Mouse (Mus musculus) cerebellum, adult 9-10 months (tissue): ENCODE data around the gene Nod1.

Source experiments
- DNase-seq: peaks from one replicate; pipeline ENCODE4 v3.0.0; 2022

Nod1 gene

DNA sequence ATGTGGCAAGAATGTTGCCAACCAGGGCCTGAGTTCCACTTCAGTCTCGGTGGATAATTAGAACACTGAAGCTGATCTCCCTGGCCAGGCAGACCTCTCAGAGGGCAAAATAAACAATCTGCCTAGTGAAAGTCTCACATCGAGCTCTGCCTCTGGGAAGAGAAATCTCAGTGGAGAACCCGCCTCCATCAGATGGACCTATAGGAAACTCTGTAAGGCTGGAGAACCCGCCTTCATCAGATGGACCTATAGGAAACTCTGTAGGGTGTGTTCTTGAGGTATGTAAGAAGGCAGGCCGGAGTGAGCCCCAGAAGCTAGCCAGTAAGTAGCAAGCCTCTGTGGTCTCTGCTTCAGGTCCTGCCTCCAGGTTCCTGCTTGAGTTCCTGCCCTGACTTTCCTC lies 37.5 kb downstream of the Nod1 start:
- no peak for DNase-seq

DNA sequence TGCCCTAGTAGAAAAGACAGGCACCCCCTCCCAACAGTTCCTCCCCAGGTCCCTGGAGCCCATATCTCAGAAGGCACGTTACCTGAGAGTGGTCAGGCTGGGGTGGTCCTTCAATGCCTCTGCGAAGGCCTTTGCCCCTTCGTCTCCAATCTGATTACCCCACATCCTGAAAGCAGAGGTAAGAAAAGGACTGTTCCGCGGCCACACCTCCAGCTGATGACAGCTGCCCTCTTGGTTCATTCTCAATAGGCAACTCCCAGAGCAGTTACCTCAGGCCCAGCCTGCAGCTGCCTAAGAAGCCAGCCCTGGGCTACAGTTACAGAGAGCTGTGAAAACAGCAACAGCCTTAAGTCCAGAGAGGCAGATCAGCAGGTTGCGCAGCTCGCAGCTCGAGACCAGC lies 38.1 kb downstream of the Nod1 start:
- no peak for DNase-seq

DNA sequence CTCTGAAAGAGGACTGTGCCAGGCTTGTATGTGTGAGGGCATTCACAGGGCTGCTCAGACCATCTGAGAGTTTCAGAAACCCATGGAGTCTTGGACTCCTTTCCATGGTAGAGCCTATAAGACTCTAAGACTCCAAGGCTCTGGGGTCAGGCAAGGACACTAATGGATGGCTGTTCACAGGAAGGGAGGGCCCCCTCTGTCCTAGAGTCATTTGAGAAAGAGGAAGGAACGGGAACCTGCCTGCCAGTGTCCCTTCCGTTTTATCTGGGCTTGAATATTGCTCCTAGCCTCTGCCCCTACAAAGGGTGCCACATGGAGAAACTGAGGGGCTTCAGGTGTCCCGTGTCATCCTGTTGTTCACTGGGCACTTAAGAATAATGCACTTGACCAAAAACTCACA lies 38.5 kb downstream of the Nod1 start:
- DNase-seq, result no peak

DNA sequence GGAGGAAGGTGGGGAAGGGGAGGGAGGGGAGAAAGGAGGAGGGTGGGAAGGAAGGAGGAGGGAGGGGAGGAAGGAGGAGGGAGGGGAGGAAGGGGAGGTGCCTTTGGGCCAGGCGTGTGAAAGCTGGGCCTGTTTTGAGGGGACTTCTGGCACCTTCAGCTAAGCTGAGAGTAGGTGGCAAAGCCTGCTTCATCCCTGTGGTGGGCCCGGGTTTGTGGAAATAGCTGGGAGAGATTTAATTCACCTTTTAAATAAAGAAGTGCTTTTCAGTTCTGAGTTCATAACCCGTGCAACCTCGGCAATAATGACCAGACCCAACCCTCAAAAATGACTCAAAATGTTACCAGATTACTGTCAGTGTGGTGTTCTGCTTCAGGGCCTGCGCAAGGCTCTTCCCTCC lies 39.2 kb downstream of the Nod1 start:
- no peak for DNase-seq

DNA sequence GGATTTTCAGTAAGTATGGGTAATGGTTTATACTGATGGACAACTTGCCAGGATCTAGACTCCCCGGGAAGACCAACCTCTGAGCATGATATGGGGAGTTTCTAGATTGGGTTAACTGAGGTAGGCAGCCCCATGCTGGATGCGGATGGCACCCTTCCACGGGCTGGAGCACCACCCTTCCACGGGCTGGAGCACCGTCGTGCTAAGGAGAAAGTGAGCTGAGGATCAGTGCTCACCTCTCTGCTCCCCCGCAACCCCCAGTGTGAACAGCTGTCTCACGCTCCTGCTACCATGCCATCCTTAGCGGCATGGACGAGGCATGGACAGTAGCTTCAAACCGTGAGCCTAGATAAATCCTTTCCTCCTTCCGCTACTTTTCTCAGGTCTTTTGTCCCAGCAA lies 39.9 kb downstream of the Nod1 start:
- DNase-seq, result no peak

DNA sequence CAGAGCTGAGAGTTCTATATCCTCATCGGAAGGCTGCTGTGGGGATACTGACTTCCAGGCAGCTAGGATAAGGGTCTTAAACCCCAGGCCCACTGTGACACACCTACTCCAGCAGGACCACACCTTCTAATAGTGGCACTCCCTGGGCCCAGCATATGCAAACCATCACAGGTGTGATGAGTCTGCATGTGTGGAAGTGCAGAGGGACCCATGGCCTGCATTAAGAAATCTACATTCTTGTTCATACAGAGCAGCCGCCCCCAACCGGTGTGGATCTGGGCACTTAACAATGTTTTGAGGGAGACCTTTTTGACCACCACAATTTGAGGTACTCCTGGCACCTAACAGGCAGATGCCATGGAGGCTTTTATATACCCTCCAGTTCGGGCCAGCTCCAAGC lies 40.8 kb downstream of the Nod1 start:
- DNase-seq, result no peak

DNA sequence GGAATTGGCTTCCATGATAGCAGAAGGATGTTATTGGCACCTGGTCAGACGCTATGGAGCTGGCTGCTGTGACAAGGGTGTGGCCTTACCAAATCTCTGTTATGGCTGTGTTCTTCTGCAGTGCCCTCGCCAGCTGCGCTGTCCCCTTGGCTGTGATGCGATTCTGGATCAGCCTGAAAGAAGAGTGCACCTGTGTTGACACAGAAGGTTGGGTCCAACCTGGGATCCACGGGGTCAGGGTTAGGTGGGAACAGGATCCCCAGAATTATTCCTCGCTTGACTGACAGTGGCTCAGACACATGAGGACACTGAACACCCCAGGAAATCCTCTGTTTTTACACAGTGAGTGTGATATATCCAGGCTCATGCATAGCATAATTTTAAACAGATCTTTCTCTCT lies 44.5 kb downstream of the Nod1 start:
- DNase-seq, result no peak

DNA sequence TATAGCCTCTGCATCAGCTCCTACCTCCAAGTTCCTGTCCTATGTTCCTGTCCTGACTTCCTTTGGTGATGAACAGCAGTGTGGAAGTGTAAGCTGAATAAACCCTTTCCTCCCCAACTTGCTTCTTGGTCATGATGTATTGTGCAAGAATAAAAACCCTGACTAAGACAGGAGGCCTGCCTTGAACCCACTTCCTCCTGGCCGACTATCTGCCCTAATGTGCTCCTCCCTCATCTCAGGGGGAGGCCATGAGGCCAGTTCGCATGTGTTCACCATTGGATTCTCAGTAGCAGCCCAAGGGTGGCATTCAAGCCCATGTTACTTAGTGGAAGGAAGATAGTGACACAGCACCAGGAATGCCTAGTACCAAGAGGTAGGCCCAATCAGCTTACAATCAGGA lies 45.5 kb downstream of the Nod1 start:
- DNase-seq, result no peak

DNA sequence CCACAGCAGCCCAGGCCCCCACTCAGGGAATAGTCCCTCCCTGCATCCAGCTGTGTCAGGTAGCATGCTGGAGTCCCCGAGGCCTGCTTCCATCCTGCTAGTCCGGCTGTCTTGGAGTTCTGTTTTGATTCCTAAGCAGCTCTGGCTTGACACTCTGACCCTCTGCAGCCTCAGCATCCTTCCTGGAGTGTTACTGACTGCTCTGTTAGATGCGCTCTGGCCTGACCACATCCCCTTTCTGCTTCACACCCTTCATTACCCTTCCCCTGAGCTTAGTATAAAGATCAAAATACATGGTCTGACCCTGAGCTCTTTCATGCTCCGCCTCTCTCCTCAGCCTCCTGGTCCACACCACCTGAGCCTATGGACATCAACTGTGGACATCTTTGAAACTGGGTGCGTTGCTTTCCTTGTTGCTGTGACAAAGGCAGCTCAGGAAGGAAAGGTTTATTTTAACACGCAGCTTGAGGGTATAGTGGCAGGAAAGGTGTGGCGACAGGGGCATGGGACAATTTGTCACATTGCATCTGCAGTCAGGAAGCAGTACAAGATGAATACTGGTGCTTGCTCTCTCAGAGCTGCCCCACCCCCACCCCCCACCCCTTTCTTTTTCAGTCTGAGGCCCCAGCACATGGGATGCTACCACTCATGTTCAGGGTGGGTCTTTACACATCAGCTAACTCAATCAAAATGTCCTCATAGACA lies 46.5 kb downstream of the Nod1 start:
- no peak for DNase-seq

DNA sequence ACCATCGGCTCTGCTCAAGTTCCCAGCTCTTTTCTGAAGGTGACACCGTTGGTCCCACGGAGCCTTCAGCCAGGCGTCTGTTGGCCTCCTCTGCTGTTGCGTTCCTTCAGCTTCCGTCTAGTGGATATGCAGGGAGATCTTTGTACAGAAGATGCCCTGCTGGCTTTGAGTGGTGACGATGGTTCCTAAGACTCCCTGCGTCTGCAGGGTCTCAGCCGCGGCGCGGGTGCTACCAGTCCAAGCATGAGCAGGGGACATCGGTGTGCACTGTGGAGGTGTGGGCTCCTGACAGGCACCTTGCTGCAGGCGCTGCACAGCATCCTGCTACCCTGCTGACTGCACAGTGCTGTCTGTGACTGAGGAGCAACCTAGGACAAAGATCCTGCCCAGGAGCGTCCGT lies 47.9 kb downstream of the Nod1 start:
- no peak for DNase-seq

DNA sequence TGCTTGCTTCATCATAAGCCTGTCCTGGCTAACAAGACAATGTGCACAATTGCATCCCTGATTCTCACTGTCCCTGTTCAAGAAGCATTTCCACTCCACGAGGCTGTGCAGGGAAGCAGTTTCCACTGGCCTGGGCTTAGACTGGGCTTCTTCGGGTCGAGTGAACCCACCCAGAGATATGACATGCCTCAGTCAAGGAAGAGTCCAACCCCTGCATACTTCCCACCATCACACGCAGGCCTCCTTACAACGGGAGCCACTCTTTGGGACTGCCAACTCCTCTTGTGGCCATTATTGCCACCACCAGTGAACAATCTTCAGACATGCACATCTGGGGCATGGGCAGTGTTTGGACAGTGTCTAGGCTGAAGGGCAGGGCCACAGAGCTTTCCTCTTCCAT lies 53.9 kb downstream of the Nod1 start:
- no peak for DNase-seq

DNA sequence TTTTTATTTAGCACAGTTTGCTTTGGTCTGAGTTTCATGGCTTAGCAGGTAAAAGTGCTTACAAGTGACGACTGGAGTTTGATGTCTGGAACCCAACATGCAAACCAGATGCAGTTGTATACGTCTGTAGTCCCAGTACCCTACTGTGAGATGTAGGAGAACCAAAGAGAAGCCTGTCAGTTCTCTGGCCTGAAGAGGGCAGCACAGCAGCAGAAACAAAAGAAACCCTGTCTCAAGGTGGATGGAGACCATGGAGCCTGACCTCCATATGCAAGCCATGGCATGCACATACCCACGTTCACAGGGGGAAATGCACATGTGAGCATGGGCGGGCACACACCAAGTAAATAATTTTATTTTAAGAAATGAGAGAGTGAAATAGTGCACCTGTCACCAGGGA lies 54.9 kb downstream of the Nod1 start:
- peak; percentile 18 for DNase-seq

DNA sequence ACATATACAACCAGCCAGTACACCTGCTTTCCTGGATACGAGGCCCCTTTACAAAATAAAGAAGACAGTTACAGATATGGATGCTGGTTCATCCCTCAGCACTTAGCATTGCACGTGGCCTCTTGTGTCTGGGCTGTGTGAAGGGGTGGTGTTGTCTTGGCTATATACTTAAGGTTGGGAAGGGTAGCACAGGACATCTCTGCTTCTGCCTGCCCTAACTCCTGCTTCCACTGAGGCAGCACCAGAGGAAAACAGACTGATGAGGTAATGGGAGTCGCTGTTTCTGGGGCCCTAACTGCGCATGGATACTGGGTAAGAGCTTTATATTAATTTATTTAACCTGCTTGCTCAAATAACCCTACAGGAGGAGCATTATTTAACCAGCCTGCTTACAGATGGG lies 55.5 kb downstream of the Nod1 start:
- no peak for DNase-seq

DNA sequence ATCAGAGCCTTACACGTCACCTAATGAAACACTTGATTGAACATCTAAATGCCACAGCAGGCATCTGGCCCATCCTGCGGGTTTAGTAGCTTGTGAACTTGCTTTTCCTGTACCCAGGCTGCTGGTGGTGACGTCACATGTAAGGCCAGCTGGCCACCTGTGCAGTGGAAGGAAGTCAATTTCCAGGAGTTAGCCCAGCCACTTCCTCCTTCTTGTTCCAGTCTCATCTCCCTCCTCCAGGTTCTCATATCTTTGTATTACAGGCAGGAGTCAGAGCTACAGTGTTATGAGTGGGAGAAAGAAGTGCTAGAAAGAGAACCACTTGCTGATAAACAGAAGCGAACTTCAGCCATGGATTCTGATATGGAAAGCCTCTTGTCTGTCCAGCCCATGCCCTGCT lies 56.2 kb downstream of the Nod1 start:
- no peak for DNase-seq

DNA sequence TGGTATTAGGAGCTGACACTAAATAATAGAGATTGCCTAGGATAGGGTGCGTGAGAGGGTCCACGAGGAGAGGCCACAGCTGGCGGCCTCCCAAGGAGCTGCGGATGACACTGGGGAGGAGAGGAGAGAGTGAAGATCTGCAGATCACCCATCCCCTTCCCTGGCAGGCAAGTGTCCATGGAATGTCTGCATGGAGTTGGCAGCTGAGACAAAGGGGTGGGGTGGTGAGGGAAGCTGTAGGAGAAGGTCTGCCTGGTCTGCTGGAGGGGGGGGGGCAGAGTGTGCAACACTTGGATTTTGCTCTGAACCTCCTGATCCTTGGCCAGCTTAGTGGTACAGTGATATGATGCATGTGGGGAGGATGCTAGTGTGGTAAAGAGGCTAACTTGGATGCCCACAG lies 57.4 kb downstream of the Nod1 start:
- no peak for DNase-seq

DNA sequence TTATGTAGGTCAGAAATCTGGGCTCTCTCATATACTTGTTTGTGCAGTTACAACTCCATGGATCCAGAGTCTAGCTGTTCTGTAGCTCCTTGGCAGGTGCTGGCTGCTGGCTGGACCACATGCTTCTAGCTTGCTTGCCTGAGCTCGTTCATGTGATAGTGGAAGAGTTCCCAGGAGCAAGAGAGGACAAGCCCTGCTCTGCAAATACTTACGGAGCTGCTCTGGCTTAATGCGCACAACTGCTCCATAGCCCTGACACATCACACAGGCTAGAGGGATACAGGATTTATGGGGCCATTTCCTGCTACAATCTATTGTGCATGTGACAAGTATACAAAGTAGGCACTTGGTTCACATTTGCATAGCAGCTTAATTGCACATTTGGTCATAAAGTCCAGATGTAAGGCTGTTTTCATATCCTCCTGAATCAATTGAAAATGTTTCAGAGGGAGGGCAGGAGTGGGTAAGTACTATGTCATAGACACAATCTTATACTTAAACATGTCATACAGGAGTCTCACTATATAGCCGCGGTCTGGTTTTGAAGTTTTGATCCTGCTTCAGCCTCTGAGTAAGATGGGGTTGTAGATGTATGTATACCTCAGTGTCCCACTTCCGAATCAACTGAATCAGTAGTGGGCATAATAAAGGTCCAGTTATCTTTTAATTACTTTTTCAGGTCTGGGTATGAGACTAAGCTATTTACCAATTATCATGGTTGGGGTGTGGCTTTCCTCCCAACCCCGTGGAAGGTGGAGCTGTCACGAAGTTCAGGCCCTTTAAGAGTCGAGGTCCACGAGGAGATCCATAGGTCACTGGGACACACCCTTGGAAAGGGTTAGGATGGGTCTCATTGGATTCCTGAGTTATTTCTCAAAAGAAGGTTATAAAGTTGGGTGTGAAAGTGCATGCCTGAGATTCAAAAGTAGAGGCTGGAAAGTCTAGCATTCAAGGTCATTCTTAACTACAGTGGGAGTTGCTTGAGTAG lies 66.1 kb downstream of the Nod1 start:
- no peak for DNase-seq

DNA sequence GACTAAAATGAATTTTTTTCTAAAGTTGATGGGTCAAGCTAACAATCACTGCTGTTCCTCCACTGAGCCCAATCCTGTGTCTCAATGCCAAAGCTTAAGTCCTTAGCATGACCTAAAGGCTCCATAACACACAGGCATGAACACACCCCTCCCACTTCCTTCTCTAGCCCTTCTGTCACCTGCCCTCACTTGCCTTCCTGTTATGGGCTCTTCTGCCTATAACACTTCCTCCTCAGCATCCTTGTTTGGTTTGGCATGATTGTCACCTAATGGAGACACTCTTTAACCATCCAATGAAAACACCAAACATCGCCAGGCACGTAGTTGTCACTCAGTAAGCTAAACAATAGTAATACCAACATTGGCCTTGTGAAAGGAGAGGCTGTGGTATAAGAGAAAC lies 69.9 kb downstream of the Nod1 start:
- no peak for DNase-seq

DNA sequence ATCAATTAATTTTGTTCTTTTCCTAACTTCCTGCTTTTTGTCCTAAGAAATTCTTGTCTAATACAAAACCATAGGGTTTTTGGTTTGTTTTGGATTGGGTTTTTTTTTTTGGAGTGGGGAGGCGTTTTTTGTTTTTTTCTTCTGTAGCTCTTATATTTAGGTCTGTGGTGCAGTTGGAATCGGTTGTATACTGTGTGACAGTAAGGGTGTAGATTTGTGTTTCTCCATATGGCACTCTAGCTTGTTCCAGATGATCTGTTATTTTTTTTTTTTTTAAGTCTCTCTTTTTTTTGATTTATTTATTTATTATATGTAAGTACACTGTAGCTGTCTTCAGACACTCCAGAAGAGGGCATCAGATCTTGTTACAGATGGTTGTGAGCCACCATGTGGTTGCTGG lies 72.2 kb downstream of the Nod1 start:
- DNase-seq, result no peak

DNA sequence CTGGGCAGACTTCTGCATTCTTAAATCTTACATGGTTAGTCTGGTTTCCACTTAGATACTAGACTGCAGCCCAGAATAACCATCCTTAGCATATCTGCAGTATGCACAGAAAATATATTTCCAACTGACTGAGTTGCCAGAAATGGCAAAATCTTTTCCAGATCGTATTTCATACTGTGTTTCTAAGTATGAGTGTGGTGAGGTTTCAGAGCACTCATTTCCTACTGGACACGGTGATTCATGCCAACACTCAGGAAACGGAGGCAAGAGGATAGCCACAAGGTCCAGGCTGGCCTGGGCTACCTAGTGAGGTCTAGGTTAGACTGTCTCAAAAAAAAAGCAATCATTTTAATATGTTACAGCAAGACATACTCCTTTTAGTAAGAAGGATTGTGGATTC lies 81.0 kb downstream of the Nod1 start:
- DNase-seq, result no peak

DNA sequence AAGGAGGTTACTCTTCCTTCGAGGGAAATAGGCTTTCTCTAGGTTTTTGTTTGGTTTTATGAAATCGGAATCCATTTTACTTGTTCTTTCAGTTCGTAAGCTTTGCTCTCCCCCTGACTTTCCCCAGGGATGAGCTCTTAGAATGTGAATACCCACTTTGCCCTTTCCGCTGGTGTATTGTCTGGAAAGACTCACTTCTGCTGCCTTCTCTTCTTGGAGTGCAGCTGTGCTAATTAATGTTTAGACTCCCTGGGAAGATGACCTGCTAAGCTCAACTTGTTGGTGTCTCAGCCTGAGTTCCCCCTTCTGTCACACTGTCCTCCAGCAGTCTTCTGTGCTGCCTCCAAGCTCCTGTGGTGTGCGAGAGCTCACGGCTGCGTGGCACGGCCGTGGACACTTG lies 82.2 kb downstream of the Nod1 start:
- DNase-seq, result no peak

DNA sequence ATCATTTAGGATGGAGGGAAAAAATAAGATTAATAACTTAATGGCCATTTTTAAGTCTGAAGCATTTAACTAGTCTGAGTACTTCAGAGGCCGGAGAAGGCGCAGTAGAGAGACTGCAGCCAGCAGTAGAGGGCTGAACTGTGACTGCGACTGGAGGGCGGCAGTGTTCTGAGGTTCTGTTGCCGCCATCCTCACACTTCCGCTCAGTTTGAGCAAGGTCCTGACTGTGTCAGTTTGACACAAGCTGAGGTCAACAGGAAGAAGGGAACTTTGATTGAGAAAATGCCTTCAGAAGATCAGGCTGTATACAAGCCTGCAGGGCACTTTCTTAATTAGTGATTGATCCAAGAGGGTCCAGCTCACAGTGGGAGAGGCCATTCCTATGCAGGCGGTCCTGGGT lies 86.2 kb downstream of the Nod1 start:
- DNase-seq, result no peak

DNA sequence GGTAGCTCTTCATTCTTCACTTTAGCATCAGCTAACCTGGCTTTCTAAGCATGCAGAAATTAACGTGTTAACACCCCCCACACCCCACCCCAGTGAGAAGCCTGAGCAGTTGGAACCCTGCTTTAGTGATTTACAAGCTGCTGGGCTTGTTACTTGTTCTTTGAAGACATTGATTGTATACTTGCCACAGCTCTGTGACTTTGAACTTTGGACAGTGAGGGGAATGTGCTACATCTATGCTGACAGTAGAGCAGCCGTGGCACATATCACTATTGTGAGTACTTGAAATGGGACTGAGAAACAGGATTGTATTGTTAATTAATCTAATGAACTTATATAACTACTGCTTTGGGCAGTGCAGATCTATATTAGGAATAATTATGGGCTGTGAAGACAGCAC lies 89.0 kb downstream of the Nod1 start:
- no peak for DNase-seq

DNA sequence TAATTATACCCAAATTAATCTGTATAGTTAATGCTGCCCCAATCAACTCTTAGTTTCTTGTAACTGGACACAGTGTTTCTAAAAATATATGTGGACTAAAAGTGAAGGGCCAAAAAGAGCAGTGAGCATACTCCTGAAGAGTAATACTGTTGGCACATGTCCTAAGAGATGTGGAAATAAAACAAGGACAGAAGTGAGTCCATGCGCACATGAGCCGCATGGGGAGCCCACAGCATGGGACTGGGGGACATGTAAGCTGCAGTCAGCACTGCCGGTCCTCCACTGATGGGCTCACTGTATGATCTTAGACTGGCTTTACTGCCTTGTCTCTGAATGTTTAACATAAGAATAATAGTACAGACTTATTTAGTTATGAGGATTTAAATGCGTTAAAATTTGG lies 92.3 kb downstream of the Nod1 start:
- DNase-seq, result no peak

DNA sequence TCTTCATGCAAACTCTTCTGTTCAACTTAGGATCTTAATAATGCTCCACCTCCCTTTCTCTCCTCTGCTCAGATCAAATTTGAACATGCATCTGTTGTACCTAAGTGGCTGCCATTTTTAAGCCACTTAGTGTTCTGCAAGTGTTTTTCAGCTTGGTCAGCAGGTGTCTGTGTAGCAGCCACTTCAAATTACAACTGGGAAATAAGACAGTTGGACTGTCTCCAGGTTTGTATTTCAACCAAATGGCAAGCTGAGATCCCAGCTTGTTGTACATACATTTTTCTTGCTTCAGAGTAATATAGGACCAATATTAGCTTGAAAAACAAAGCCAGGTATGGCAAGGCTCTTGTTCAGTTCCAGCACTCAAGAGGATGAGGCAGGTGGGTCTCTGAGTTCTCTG lies 93.9 kb downstream of the Nod1 start:
- peak; percentile 33 for DNase-seq

DNA sequence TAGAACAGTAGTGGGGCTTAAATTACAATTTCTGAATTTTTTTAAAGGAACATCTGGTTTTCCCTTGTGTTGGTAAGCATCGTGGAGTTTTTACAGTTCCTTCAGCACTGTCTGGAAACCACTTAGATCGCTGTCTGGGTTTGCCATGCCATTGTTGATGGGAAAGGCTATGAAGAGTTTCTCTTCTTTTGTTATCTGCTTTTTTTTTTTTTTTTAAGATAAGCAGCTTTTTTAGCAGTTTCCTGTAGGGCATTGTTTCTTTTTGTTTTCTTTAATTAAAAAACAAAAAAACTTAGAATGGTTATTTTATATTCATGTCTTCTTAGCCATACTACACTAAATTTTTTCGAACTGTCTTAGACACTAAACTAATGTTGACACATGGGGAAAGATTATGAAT lies 94.8 kb downstream of the Nod1 start:
- DNase-seq, result no peak
